Mouse (Mus musculus) 416B (cell line): ENCODE data around the gene Pwwp2b.

Source experiments
- DNase-seq: peaks from one replicate; pipeline ENCODE4 v3.0.0; 2011; ENCODE audit warnings: low read depth

Gene Pwwp2b

GRCm38 (mm10) chr7:139247881-139248614 is at the start of gene Pwwp2b:
Pwwp2b (plus strand) TSS chr7:139248482.
- peak; percentile 73 for DNase-seq

GRCm38 (mm10) chr7:139200108-139200507 is 48.2 kb upstream of the Pwwp2b start:
- DNase-seq, result peak; percentile 48

- no peak for DNase-seq
These were observed 47.1 kb upstream of the Pwwp2b start for GRCm38 (mm10) chr7:139201209-139201608.

- DNase-seq, result peak; percentile 85
These were observed 40.1 kb upstream of the Pwwp2b start for GRCm38 (mm10) chr7:139208023-139208772.

GRCm38 (mm10) chr7:139208773-139209095 is 39.5 kb upstream of the Pwwp2b start:
- DNase-seq, result no peak

- no peak for DNase-seq
These were observed 36.5 kb upstream of the Pwwp2b start for GRCm38 (mm10) chr7:139211761-139212160.

GRCm38 (mm10) chr7:139212754-139213745 is 35.2 kb upstream of the Pwwp2b start, which contains the start of the genes Lrrc27 and Stk32c:
Lrrc27 (plus strand) TSS chr7:139212988.
Stk32c (minus strand) TSS chr7:139213307.
- DNase-seq, result peak; percentile 100

- no peak for DNase-seq
These were observed 34.5 kb upstream of the Pwwp2b start for GRCm38 (mm10) chr7:139213751-139214150.

GRCm38 (mm10) chr7:139214160-139214559 is 34.1 kb upstream of the Pwwp2b start:
- no peak for DNase-seq

- no peak for DNase-seq
These were observed 33.5 kb upstream of the Pwwp2b start for GRCm38 (mm10) chr7:139214596-139215340.

GRCm38 (mm10) chr7:139215516-139215915 is 32.8 kb upstream of the Pwwp2b start:
- DNase-seq, result no peak

GRCm38 (mm10) chr7:139215946-139216345 is 32.3 kb upstream of the Pwwp2b start:
- no peak for DNase-seq

GRCm38 (mm10) chr7:139216464-139216863 is 31.8 kb upstream of the Pwwp2b start:
- no peak for DNase-seq

- DNase-seq, result no peak
These were observed 31.2 kb upstream of the Pwwp2b start for GRCm38 (mm10) chr7:139217046-139217445.

GRCm38 (mm10) chr7:139218641-139219415 is 29.5 kb upstream of the Pwwp2b start:
- DNase-seq, result peak; percentile 87

- DNase-seq, result no peak
These were observed 28.8 kb upstream of the Pwwp2b start for GRCm38 (mm10) chr7:139219486-139219885.

GRCm38 (mm10) chr7:139220303-139220702 is 28.0 kb upstream of the Pwwp2b start:
- peak; percentile 53 for DNase-seq

- DNase-seq, result no peak
These were observed 27.2 kb upstream of the Pwwp2b start for GRCm38 (mm10) chr7:139221072-139221471.

GRCm38 (mm10) chr7:139221856-139222255 is 26.4 kb upstream of the Pwwp2b start:
- DNase-seq, result no peak

GRCm38 (mm10) chr7:139222341-139222740 is 25.9 kb upstream of the Pwwp2b start:
- no peak for DNase-seq

- no peak for DNase-seq
These were observed 24.2 kb upstream of the Pwwp2b start for GRCm38 (mm10) chr7:139224070-139224469.
